Mouse (Mus musculus) G1E (cell line): Measurements from ENCODE around the gene Gpr108.

ENCODE experiments used
- CTCF ChIP-seq: IDR thresholded peaks from 2 replicates; pipeline ENCODE4 v1.5.1; 2012; ENCODE audit warnings: low read depth, low read length, inconsistent platforms, mixed read lengths
- GATA1 ChIP-seq: IDR thresholded peaks from 2 replicates; pipeline ENCODE4 v1.6.1; 2012; ENCODE audit warnings: borderline replicate concordance, low read length, inconsistent platforms, mixed read lengths
- GATA2 ChIP-seq: IDR thresholded peaks from 2 replicates; pipeline ENCODE4 v1.6.1; 2012; ENCODE audit warnings: low read depth, low read length, inconsistent platforms, borderline replicate concordance
- POLR2AphosphoS5 ChIP-seq: IDR thresholded peaks from 2 replicates; pipeline ENCODE4 v1.6.1; 2012; ENCODE audit warnings: low read depth, low read length, inconsistent platforms; ENCODE audit not compliant: insufficient replicate concordance
- TAL1 ChIP-seq: conservative IDR thresholded peaks from 2 replicates; pipeline ENCODE4 v1.6.1; 2012; ENCODE audit warnings: low read depth, low read length, inconsistent platforms, mixed read lengths

DNA sequence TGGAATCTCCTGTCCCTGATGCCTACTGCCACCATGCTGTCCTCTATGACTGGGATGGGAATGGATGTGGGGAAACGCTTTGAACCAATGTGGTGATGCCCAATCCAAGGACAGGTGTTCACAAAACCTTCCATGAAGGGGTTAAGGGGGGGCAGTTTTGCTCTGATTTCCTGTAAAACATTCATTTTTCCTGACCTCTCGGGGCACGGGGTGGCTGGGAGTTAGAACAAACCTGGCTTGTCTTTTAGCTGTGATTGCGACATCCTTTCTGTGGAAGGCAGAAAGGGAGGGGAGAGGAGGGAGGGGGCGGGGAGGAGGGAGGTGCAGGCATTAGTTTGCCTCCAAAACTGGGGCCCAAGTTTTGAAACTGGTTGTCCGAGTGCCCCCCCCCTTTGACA, 17.5 kb downstream of the Gpr108 start:
- TF ChIP-seq CTCF (no peak), GATA1 (no peak), TAL1 (no peak), POLR2AphosphoS5 (no peak), GATA2 (no peak)
